Mouse (Mus musculus) frontal cortex, postnatal 25 days (tissue): ENCODE results near the gene Slc7a7.

Experiments used
- DNase-seq, 2 experiments: peaks; one replicate each; pipeline ENCODE4 v3.0.0; 2022; ENCODE audit warnings: low spot score in 2 of 2

Slc7a7 gene

DNA sequence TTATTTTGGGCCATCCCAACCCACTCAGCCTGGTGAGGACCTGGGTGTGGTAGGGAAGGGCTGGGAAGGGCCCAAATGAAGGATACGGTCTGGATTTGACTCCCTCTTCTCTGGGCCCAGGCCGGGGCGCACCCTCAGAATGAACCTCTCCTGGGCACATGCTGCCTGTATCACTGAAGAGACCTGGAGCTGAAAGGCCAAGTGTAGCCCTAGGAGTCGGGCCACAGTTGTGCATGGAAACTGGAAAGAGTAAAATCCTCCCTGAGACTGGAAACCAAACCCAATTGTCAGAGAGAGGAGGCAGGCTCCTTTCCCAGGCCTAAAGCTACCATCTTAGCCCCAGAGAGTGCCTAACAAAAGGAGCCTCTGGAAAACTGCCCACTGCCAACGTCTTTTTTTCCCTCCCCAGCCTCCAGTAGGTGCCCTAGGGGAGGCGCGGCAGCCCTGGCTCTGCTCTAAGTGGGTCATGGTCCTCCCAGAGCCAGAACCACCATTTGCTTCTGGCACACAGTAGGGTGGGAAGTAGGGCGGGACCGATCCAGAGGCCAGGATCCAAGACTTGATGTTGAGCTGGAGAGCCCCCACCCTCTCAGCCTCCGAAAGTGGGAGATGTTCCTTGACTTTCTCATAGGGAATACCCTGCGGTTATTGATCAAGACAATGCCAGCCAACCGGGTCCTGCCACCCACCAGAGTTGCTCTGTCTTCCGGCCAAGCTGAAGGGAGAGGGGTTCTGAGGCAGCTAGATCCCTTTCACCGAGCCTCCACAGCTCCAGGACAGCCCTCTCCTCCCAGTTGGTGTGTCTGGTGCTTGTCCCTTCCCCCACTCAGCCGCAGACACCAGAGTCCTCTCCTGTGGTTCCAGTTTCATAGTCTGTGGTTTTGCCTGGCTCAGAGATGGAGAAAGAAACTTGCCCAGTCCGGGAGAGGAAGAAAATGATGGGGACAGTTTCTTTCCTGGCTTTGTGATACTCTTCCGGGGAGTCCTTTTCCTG is 15.6 kb upstream of the Slc7a7 start:
- no peak for DNase-seq

DNA sequence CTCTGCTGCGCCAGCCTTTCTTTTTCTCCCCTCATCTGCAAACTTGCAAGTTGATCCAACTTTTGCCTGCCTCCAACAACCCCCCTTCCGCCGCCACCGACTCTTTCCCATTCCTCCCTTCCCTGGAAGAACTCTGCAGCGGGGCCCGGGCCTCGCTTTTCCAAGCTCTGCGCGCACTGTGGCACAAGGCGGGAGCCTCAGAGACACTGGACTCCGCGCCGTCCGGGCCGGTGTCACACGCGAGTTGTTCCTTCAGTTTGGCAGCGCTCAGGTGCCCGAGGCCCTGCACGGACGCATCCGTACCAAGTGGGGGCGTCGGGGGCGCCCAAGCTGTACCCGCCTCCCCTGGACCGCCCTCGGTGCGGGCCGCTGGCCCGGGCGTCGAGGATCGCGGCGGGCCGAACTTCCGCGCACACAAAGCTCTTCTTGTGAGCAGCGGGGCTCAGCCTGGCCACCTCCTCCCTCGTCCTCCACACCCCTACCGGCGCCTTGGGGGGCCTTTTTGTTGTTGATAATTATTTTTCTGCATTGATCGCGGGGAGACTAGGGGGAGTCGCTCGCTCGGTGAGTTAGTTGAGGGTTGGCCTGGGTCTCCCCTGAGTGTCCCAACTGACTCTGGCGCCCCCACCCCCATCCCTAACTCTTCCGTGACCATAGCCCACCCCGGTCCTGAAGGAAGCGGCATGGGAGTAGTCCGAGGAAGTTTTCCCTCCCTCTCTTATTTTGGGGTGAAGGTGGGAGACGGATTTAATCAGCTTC is 14.7 kb upstream of the Slc7a7 start:
- DNase-seq = no peak

DNA sequence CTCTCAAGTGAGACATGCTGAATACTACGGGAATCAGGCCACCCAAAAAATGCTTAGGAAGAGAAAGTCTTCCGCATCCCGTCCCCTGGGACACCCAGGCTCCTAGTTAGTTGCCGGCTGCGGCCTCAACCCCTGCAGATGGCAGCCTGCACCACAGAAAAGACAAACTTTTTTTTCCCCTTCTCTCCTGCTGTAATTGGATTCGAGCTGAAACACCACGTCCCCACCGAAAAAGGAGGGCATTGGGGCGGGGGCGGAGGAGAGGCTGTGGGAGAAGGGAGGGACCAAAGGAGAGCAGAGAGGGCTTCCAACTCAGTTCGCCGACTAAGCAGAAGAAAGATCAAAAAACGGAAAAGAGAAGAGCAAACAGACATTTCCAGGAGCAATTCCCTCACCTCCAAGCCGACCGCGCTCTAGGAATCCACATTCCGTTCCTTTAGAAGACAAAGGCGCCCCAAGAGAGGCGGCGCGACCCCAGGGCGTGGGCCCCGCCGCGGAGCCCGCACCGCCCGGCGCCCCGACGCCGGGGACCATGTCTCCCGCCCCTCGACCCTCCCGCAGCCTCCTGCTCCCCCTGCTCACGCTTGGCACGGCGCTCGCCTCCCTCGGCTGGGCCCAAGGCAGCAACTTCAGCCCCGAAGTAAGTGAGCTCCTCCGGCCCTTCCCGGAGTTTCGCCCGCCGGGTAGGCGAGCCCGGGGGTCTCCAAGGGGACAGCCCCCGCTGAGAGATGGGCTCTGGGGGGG is 13.9 kb upstream of the Slc7a7 start, which contains the start of gene Mmp14:
Gene Mmp14, plus strand, starts transcription at position 279 of the 744 bp plus-strand sequence.
- DNase-seq = no peak

DNA sequence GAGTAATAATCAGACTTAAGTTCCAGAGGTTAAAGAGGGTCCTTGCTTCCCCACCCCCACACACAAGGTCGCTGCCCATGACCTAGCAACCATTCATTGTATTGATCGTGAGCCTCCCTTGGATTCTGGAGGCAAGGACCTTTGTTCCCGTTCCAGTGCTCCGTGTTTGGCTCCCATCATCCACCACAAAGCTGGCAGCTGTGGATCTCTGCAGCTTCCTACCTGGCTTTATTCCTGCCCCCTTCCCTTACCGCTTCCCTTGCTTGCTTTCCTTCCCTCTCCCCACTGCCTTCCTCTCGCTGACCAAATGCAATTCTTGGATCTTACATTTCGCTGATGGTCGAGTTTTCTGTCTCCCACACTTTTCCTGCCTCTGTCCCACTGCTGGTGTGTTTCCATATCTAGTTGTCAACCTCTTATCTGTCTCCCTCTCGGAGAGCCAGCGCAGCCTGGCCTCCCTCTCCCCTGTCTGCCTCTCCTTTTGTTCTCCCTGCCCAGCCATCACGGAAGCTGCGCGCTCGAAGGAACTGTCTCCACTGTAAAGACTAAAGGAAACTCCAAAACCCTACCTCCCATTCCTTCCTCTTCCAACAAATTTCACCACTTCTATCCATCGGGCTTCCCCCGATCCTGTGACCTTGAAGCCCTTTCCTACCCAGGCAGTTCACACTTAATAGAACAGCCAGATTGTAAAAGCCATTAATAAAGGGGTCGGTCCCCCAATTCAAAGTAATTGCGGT is 13.0 kb upstream of the Slc7a7 start:
- no peak for DNase-seq

DNA sequence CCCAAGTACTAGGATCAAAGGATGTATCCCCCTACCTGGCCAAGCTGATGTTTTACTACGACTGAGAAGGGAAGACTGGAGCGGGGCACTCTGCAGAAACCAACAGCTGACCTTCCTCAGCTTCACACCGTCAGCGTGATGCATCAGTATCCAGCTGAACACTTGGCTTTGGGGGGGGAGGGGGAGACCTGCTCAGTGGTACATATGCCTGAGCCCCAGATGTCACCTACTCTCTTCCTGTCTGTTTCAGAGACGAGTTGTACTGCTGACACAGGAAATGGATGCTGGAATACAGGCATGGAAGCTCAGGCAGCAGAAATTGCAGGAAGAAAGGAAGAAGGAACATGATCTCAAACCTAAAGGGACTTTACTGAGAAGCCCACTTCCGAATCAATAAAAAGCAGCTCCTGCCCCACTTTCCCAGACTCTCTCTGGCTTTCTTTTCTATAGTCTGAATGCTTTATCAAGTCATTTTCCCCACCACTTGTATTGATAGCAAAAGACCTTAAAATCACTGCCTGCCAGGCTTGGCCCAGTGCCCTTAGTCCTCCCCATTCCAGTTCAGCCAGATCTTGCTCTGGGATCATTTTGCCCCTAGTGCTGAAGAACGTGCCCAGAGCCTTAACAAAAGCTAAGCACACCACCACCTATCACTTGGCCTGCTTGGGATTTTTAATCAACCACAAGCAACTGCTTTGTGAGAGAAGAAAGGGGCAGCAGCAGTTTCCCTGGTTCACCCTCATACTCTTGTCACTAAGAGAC is 11.9 kb upstream of the Slc7a7 start:
- DNase-seq = no peak

DNA sequence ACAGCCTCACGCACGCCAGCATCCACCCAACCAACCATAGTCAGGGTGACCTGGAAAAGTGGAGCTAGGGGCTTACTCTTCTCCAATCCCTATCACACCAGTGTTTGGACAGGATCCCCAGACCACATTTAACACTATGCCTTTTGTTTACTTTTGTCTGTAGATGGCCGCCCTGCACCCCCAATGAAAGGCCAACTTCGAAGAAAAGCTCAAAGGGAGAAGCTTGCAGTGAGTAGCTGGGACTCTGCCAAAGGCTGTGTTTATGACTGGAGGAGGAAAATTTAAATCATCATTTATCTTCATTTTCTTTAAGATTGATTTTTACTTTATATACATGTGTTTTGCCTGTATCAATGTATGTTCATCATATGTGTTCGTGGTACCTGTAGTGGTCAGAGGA is 10.8 kb upstream of the Slc7a7 start:
- DNase-seq = no peak

DNA sequence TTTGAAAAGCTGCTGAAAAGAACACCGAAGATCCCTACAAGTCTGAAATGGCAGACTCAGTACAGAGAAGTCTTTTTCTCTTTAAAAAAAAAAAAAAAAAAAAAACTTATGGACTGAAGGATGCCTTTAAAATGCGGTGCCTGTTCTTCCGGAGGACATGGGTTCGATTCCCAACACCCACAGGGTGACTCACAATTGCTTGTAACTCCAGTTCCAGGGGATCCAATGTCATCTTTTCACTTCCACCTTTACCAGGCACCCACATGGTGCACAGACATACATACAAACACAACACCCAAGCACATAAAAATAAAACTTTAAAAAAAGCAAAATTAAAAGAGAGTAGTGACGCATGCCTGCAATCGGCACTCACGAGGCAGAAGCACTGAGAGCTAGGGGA is 10.1 kb upstream of the Slc7a7 start:
- no peak for DNase-seq

DNA sequence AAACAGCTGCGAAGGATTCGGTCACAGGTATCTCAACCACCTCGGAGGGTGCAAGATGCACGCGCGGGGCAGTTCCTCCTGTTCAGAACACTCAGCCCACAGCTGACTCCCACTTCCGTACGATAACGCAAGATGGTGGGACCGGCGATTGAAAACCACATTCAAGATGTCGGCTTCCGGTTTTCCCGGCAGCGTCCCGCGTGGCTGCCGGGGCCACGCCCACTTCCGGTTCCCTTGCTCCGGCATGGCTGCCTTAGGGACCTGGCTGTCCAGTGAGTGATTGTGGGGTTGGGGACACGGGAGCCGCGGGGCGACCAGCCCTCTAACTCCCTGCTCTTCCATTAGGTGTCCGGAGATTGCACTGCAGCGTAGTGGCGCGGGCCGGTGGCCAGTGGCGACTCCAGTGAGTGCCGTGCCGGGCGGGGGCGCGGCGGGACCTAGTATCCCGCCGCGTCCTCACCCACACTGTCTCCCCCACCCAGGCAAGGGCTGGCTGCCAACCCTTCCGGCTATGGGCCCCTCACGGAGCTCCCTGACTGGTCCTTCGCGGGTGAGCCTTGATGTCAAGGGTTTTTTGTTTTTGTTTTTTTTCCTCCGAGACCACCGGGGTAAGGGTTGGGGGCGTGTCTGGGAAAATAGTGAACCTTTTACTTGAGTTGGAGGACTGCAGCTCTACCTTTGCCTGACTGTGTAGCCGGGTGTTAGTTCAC is 9.3 kb upstream of the Slc7a7 start, which contains the start of gene Mrpl52:
Gene Mrpl52, plus strand, starts transcription at position 221 of the 710 bp plus-strand sequence.
- peak; percentile 83 to 91 for DNase-seq

DNA sequence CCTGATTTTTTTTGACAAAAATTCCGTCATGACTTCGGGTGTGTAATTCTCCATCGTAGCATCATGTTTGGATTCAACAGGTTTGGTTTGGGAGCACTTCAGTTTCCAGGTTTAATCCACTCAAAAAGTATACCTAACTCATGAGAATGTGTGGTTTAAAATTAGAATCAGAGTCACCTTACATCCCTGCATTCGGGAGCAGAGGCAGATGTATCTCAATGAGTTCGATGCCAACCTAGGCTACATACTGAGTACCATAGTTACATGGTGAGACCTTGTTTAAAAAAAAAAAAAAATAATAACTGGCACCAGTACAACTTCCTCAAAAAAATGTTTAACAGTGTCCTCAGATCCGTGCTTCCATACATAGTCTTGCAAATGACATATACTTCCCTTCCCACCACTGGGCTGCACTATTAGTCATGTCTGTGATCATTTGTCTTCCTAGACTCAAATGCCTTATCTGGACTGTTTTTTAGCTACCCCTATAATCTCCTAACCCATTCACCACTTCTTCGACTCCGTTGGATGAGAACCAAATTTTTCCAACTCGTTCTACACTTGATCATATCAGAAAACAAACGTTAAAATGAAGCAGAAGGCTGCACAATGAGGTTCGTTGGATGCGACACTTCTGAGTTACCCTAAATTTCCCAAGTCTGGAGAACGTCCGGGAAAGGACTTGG is 8.6 kb upstream of the Slc7a7 start:
- DNase-seq = no peak

DNA sequence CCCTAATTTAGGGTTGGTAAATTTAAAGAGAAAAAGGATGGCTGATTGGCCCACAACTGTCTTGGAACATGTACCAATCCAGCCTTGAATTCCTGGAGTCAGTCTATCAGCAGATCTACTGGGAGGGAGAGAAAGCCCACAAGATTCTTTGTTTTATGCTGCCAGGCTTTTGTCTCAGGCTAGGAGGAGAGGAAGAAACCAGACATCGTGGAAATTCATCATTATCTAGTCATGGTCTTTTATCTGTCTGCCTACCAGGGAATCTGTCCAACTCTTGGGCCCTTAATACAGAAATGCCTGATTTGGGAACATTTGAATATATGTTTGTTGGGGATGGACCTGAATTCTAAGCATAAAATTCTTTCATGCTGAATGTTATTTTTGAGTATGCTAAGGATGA is 8.0 kb upstream of the Slc7a7 start:
- DNase-seq = no peak

DNA sequence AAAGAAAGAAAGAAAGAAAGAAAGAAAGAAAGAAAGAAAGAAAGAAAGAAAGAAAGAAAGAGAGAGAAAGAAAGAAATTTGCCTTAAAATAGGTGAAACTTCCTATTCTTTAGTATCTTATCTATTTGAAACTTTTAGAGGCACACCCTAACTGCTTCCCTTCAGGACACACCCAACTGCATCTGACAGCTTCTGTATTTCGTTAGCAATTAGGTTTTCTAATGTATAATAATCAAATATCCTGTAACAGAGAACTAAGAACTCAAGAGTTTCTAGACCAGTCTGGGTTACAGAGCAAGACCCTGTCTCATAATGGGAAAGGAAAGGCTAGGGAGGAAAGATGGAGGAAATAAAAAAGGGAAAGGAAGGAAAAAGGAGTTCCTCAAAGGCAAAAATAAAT is 7.1 kb upstream of the Slc7a7 start:
- no peak for DNase-seq

DNA sequence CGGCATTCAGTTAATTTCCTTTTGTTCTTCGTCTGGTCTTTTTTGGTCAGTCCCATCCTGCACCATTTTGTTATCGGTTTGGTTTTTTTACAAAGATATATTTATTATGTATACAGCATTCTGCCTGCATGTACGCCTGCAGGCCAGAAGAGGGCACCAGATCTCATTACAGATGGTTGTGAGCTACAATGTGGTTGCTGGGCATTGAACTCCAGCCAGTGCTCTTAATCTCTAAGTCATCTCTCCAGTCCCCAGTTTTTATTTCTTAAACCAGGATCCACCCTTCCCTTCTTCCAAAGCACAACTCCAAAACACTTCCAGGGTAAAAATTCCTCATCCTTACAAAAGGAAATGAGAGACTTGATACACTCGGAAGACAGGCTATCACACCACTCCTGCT is 5.8 kb upstream of the Slc7a7 start:
- DNase-seq = no peak

DNA sequence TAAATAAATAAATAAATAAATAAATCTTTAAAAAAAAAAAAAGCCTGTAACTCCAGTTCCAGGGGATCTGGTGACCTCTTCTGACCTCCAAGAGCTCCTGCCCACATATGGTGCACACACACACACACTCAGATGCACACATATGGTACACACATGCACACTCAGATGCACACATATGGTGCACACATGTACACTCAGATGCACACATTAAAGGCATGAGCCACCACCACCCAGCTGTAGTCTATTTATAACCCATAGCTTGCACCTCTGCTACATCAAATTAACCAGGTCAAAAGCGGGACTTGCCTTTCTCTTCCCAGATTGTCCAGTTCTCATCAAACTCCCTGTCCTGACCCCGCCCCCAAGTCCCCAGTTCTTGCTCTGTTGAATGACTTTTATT is 3.4 kb upstream of the Slc7a7 start:
- no peak for DNase-seq

DNA sequence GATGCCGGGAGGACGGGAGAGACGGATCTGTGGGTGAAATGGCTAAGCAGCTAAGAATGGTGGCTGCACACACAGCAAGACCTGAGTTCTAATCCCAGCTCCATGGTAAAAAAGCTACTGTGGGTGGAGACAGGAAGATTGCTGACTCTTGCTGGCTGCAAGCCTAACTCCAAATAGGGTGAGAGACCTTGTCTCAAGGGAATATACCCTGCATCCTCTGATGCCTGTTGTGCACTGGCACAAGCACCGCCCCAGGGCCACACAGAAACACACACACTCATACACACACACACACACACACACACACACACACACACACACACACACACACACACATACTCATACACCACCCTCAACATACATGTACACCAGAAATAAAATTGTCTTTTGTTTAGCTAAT is 750 bp downstream of the Slc7a7 start:
- no peak for DNase-seq

DNA sequence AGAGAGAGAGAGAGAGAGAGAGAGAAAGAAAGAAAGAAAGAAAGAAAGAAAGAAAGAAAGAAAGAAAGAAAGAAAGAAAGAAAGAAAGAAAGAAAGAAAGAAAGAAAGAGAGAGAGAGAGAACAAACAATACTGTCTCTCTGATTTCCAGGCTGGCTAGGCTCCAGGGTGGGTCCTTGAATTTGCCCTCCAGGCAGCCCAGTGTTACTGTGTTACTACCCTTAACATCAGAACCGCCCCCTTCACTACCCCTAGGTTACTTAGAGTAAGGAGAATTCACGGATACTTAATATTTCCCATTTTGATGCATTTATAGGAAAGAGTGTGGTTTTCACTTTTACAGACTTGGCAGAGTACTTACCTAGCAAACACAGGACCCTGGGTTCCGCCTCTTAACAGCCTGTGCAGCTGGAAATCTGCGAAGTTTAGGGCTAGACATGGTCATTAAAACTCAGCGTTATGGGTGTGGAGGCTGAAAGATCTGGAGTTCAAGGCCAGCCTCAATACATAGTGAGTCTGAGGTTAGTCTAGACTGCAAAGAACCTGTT is 1.3 kb downstream of the Slc7a7 start:
- no peak for DNase-seq

DNA sequence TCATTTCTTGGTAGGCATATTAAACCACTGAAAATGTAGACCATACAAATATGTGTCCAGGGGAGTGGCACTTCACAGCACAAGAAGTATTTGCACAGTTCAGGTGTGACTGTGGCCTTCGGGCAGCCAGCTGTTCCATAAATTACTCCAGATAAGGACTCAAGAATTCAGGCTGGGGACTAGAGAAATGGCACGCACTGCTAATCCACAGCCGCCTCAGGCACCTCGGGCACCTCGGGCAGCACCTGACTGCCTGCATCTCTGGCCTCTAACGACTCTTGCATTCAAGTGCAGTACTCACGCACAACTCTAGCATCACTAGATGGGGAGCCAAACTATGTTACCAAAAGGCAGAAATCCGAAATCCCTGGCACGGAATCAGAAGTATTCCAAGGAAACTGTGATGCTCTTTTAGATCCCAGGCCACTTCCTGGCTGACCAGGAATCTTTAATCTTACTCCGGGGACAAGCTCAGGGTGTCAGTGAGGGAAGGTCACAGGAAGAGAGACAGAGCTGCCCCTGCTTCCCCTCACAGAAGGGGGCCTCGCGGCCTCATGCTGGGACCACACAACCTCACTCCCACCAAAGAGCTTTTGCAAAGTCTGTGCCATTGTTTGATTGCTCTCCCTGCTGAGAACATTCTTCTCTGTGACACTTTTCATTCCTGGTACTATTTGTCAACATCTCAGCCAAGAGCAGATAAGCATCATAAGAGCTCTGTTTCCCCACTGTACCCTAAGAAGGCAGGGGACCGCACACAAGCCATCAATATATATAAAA is 2.1 kb downstream of the Slc7a7 start:
- DNase-seq = no peak

DNA sequence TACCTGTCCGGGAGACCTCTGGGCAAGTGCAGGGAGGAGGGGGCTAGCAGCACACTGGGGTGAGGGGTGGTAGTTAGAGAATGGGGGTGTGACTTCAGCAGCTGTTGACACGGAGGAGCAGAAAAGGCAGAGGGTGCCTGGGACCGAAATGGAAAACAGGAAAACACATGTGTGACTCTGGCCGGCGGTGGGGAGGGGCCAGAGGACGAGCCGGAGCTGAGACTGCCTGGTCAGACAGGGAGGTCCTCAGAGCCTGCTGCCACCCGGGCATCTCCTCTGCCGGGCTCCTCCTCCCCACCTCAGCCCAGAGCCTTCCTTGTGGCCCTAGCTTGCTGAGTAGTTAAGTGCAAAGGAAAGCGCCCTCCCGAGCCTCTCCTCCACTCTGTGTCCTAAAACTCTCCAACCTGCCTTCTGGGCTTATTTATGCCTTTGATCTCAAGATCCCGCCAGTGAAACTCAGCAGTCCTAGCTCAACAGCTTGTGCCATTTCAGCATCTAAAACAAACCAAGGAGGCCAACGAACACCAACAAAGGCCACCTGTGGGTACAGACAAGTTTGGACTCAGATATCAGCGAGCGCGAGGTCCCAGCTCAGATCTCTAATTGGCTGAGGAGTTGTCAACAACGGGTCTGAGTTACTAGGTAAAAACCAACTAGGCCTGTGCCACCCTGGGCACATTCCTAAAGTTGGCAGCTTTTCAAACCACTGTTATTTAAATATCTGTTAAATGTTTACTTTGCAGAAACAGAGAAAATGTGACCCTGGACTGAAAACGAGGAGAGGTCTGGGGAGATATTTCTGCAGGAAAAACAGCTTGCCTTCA is 3.5 kb downstream of the Slc7a7 start:
- no peak for DNase-seq
